Mouse (Mus musculus) heart, embryonic 12.5 days (tissue): ENCODE data around the gene Phactr3. TPM values are rescaled to one million over a fixed set of nuclear protein-coding genes. Genes with fewer than 3 reads are reported as not detected.
A peak's percentile ranks its signal among the peaks of the same experiment; 100 is the strongest.
"Not testable (repeated sequence)": the region's sequence is repeated elsewhere in the genome, so short reads cannot be mapped to it uniquely, and the experiment has no call there.

Experiments
- ATAC-seq: fragments of 200-750 bp; cut with Nextera tagmentation; 2 replicates; pipeline ENCODE4 v1.8.0; 2017; ENCODE audit warnings: moderate TSS enrichment, moderate library complexity; ENCODE audit not compliant: insufficient number of reproducible peaks, low FRiP score
- H3K27ac ChIP-seq: fragments of 300-500 bp; sonication (generic); 2 replicates; pipeline ENCODE4 v1.5.1; 2016; ENCODE audit warnings: mild to moderate bottlenecking, moderate library complexity; ENCODE audit not compliant: poor library complexity, severe bottlenecking
- H3K27me3 ChIP-seq: fragments of 300-500 bp; sonication (generic); replicated peaks from 2 replicates; pipeline ENCODE4 v1.6.1; 2016; ENCODE audit warnings: mild to moderate bottlenecking, moderate library complexity
- H3K36me3 ChIP-seq: fragments of 300-500 bp; sonication (generic); 2 replicates; pipeline ENCODE4 v1.6.1; 2016; ENCODE audit warnings: mild to moderate bottlenecking, moderate library complexity
- H3K4me1 ChIP-seq: fragments of 300-500 bp; sonication (generic); replicated peaks from 2 replicates; pipeline ENCODE4 v1.6.1; 2016; ENCODE audit warnings: mild to moderate bottlenecking
- H3K4me2 ChIP-seq: fragments of 300-500 bp; sonication (generic); 2 replicates; pipeline ENCODE4 v1.6.1; 2016; ENCODE audit warnings: mild to moderate bottlenecking, moderate library complexity
- H3K4me3 ChIP-seq: fragments of 300-500 bp; sonication (generic); 2 replicates; pipeline ENCODE4 v1.5.1; 2016; ENCODE audit warnings: mild to moderate bottlenecking
- H3K9ac ChIP-seq: fragments of 300-500 bp; sonication (generic); 2 replicates; pipeline ENCODE4 v1.6.1; 2016; ENCODE audit warnings: mild to moderate bottlenecking, moderate library complexity
- H3K9me3 ChIP-seq: fragments of 300-500 bp; sonication (generic); replicated peaks from 2 replicates; pipeline ENCODE4 v1.6.1; 2016; ENCODE audit warnings: mild to moderate bottlenecking, moderate library complexity
- WGBS: fragments of 180-500 bp; shearing (Covaris S2); methylation state at CpG from one replicate; pipeline ENCODE4 v1.1.7; 2016; 5-methylcytosine and 5-hydroxymethylcytosine counted together
- polyA plus RNA-seq: library from polyadenylated mRNA; unstranded; fragments of >200 nt; fragmentation: Nextera tagmentation; extraction: Ambion mirVana; gene quantifications from 2 replicates; pipeline ENCODE4 v1.2.1, GENCODE M21; 2016

Phactr3 gene
- polyA plus RNA-seq = 10.1 TPM in 2 replicates

DNA sequence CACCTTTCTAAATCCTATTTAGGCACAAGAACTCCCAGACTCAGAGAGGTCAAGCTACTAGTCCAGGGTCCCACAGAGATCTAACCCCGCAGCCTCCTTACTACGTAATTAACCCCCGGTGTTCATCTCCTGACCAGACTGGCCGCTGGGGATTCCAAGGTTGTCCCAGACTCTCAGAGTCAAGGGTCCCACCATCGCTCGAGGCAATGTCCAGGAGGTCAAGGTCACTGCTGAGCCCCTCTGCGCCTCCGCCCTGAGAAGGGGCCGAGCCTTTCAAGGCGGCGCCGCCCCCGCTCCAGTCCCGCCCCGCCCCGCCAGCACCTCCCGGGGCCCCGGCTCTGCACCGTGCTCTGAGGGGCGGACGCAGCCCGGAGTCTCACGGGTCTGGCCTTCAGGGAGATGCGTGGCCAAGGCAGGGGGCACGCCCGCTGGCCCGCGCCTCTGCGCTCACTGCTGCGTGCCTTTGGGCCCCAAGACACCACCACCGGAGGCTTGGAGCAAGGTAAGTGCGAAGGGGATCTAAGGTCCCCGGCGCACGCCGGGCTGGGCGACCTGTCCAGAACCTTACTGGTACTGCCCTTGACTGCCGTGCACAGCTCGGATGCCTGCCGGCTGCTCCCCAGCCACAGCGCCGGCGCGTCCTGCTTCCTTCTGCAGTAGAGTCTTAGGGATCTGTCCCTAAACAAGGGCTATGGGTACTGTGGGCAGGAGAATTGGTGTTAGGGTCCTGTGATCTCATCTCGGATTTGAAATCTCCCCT lies at the start of gene Phactr3:
Gene Phactr3, plus strand, starts transcription at position 175 of the 760 bp plus-strand sequence.
- Histone ChIP-seq H3K4me3 (peak within 1 kb of the TSS; percentile 43), H3K4me1 (peaks cover 9% of the 10 kb centered on the region; the same call in 1 of the 2 replicates), H3K36me3 (no peaks in the 10 kb centered on the region), H3K9ac (peak within 1 kb of the TSS; percentile 49; the same call in 1 of the 2 replicates), H3K4me2 (peak within 1 kb of the TSS; percentile 90), H3K27ac (no peak within 1 kb of the TSS), H3K9me3 (no peaks in the 10 kb centered on the region), H3K27me3 (peaks cover 63% of the 10 kb centered on the region)
- ATAC-seq = peak; percentile 63
- 2% methylated on average over 37 of the region's 45 CpGs for WGBS

DNA sequence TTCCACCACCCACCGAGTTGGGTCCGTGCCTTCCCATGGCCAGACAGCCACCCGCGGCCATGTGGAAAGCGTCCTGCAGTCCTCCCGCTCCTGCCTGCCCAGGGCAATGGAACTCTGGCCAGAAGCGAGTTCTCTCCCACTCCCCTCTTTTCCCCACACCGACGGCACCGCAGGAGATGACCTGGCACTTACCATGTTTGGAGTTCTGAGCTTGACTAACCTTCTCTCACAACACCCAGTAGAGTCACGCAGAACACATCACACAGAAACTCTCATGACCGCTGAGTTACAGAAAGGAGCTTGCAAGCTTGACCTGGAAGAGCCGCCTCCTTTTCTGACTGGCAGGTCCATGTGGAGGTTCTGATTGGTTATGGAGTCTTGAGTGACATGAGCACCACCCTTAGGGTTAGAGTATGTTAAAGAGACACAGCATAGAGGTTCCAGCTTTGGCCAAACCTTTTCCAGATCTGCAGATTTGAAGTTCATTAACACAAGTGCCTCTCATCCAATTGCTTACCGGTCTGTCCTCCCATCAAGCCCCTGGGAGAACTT lies 40.5 kb upstream of the Phactr3 start, which contains the start of gene Zfp931:
Gene Zfp931, minus strand, starts transcription at position 311 of the 552 bp plus-strand sequence.
- peak within 1 kb of the TSS; percentile 67 for H3K9ac ChIP-seq

DNA sequence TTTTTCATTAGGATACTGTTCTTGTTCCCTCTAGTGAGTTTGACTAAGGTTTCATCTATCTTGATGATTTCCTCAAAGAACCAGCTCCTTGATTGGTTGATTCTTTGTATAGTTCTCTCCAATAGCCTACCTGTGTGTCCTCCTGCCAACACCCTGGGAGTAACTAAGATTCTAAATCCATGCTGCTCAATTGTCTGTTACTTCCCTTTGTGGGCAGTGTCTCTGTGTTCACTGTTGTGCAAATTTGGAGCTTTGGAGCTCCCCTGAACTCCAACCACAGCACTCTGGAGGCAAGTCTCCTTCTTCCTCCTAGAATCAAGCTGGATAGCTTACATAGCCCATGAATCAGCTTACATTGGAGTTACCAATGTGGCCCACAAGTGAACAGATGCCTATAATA lies 29.2 kb upstream of the Phactr3 start:
- no peak overlapping the region for H3K4me2 ChIP-seq
- no peaks in the 10 kb centered on the region for H3K36me3 ChIP-seq
- no peaks in the 10 kb centered on the region for H3K27me3 ChIP-seq
- no peak for ATAC-seq
- no peak overlapping the region for H3K27ac ChIP-seq
- H3K9me3 ChIP-seq = no peaks in the 10 kb centered on the region
- no peak overlapping the region for H3K9ac ChIP-seq
- H3K4me1 ChIP-seq = no peaks in the 10 kb centered on the region
- no peak overlapping the region for H3K4me3 ChIP-seq

More for the DNA sequence above, 40.5 kb upstream of the Phactr3 start, which contains the start of gene Zfp931:
- ATAC-seq, H3K9me3 ChIP-seq, H3K4me1 ChIP-seq, H3K36me3 ChIP-seq, H3K27ac ChIP-seq, H3K27me3 ChIP-seq: not testable (repeated sequence)
- peak within 1 kb of the TSS; percentile 59 for H3K4me3 ChIP-seq
- WGBS = under 1% methylated on average over 7 of the region's 14 CpGs
- peak within 1 kb of the TSS; percentile 67 for H3K4me2 ChIP-seq

DNA sequence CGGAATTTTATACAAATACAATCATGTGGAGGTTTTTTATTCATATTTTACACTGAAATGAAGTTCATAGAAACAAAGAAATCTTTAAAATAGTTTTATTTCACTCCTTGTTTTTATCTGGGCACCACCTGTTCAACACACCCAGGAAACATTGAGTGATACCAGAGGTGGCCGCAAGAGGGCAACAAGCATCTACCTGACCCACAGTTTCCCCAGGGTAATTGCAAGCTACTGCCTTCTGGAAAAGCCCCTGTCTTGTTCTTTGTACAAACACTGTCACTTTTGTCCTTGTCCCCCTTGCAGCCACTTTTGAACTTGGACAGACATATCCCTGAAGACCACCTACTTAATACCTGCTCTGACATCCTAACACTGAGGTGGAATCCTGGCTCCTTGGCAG lies 20.8 kb upstream of the Phactr3 start:
- ATAC-seq = no peak
- H3K27ac ChIP-seq = no peak overlapping the region
- H3K9me3 ChIP-seq = no peaks in the 10 kb centered on the region
- H3K9ac ChIP-seq = no peak overlapping the region
- WGBS = 3% methylated on average over 2 of the region's 2 CpGs
- H3K4me3 ChIP-seq = no peak overlapping the region
- no peaks in the 10 kb centered on the region for H3K4me1 ChIP-seq
- H3K36me3 ChIP-seq = no peaks in the 10 kb centered on the region
- H3K4me2 ChIP-seq = no peak overlapping the region
- H3K27me3 ChIP-seq = peaks cover 5% of the 10 kb centered on the region

DNA sequence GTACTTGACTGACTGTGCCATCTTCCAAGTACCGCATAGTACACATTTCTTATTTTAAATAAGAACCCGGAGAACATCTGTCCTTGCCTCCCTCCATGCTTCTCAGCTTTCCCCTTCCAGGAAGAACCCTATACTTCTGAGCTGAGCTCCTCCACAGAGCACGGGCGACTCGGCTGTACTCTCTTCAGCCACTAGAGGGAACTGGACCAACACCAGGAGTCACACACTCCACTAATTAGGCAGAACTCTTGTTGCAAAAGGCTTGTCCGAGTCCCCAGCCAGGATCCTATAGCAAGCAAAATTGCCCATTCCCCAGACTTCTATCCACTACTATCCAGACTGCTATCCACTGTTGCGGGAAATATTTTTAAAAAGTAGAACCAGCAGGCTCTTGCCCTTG lies 16.8 kb upstream of the Phactr3 start:
- H3K4me1 ChIP-seq = no peaks in the 10 kb centered on the region
- H3K36me3 ChIP-seq = no peaks in the 10 kb centered on the region
- peaks cover 5% of the 10 kb centered on the region for H3K27me3 ChIP-seq
- no peaks in the 10 kb centered on the region for H3K9me3 ChIP-seq
- no peak overlapping the region for H3K4me3 ChIP-seq
- no peak overlapping the region for H3K27ac ChIP-seq
- no peak overlapping the region for H3K9ac ChIP-seq
- H3K4me2 ChIP-seq = no peak overlapping the region
- peak; percentile 61; the same call in 1 of the 2 replicates for ATAC-seq
- 11% methylated on average over 7 of the region's 7 CpGs for WGBS

DNA sequence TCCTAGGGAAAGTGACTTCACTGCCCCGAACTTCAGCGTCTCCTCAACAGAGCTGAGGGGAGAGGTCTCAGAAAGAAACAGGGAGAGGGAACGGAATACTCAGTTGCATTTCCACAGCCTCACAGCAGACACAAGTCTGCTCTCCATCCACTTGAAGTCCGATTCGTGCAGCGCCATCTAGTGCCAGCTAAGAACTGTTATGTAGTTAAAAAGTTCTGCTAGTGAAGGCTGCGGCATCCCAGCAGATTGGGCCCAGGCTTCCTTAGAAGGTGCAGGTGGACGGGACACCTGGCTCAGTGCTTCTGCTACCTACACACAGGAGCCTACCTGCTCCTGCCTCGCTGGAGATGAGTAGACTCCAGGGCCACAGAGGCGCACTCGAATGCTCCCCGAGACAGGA lies 829 bp upstream of the Phactr3 start:
- no peak overlapping the region for H3K27ac ChIP-seq
- no peak overlapping the region for H3K4me2 ChIP-seq
- no peak overlapping the region for H3K9ac ChIP-seq
- H3K4me3 ChIP-seq = no peak overlapping the region
- WGBS = 22% methylated on average over 12 of the region's 12 CpGs
- no peak for ATAC-seq
- no peaks in the 10 kb centered on the region for H3K9me3 ChIP-seq
- peaks cover 9% of the 10 kb centered on the region; the same call in 1 of the 2 replicates for H3K4me1 ChIP-seq
- H3K27me3 ChIP-seq = peaks cover 54% of the 10 kb centered on the region
- no peaks in the 10 kb centered on the region for H3K36me3 ChIP-seq

DNA sequence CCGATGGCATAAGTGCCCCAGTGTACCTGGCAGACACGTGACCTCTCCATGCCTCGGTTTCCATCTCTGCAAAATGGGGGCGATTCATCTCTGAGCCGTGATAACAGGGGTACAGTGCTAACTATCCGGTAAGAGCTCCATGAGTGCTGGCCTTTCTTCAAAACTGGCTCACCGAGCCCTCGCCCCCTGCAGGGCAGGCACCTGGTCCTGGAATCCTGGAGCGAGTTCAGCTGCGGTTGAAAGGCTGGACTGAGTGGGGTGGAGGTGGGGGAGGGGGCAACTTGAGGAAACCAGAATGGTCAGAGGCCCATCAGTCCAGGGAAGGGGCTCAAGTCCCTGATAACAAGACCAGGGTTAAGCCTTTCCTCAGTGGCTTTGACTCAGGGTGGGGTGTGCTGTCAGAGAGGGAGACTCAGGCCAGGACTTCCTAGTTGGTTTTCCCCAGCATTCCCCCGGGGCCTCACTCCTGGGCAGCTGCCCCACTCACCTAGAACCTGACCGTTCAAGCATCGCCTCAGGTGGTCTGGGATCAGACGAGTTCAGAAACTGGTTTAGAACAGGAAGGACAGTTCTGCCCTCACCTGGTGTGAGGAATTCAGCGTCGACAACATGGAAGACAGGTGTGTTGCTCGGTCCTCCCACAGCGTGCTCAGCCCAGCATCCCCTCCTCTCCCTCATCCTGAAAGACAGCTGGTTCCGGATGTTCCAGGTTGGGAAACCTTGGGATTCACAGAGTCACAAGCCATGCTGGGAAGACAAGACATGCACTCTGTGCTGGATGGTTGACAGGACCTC lies 983 bp downstream of the Phactr3 start:
- H3K9me3 ChIP-seq = no peaks in the 10 kb centered on the region
- H3K36me3 ChIP-seq = no peaks in the 10 kb centered on the region
- H3K27me3 ChIP-seq = peaks cover 66% of the 10 kb centered on the region
- peak overlapping the region; percentile 43 for H3K4me3 ChIP-seq
- peaks cover 9% of the 10 kb centered on the region; the same call in 1 of the 2 replicates for H3K4me1 ChIP-seq
- H3K9ac ChIP-seq = 0 out of 2 replicates have a peak overlapping the region, but pooled peaks have one; percentile 49
- no peak for ATAC-seq
- H3K4me2 ChIP-seq = peak overlapping the region; percentile 90
- H3K27ac ChIP-seq = no peak overlapping the region
- WGBS = 16% methylated on average over 19 of the region's 19 CpGs

DNA sequence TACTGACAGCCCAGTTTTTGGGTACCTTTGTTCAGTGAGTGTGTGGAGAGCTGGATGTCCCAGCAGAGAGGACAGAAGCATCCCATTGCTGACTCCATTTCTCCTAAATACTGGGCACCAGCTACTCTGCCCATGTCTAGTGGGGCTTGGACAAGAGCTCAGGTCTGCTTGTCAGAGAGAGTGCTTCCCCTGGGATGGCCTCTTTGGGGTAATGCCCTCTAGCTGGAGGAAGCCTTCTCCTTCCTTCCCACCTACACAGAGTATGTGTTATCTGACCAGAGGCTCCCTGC lies 1.5 kb downstream of the Phactr3 start:
- H3K4me3 ChIP-seq = no peak overlapping the region
- ATAC-seq = no peak
- no peak overlapping the region for H3K27ac ChIP-seq
- H3K4me1 ChIP-seq = peaks cover 9% of the 10 kb centered on the region; the same call in 1 of the 2 replicates
- no peak overlapping the region for H3K4me2 ChIP-seq
- H3K9me3 ChIP-seq = no peaks in the 10 kb centered on the region
- H3K27me3 ChIP-seq = peaks cover 66% of the 10 kb centered on the region
- H3K9ac ChIP-seq = no peak overlapping the region
- H3K36me3 ChIP-seq = no peaks in the 10 kb centered on the region

DNA sequence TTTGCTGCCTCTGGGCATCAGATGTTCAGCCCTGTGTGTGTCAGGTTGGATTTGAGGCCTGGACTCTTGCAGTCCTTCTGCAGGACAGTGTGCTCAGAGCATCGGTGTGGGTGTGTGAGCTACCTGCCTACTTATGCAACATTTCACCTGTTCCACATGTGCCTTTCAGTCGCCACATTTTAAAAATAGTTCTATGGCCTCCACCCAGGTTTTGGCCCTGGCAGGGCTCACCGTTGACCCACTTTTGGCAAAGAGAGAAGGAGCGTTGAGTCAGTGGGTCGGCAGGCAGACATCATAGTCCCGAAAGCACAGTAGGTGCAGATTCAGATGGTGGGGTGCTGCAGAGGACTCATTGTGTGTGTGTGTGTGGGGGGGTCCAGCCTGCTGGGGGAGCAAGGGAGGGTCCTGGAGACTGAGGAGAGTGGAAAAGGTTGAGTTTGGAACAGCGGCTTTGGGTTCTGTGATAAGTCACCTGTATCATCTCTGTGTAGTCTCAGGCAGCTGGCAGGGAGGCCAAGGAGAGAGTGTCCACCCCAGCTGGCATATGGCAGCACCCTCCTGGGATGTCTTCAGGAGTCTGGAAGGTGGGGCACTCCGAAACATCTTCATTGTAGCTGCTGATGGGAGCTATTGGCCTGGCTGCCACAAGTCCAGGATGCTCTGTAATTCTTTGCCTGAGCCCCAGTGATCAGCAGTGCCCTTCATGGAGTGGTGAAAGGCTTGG lies 2.0 kb downstream of the Phactr3 start:
- Histone ChIP-seq H3K4me3 (no peak overlapping the region), H3K9ac (no peak overlapping the region), H3K4me1 (peaks cover 9% of the 10 kb centered on the region; the same call in 1 of the 2 replicates), H3K4me2 (no peak overlapping the region), H3K27me3 (peaks cover 66% of the 10 kb centered on the region), H3K9me3 (no peaks in the 10 kb centered on the region), H3K27ac (no peak overlapping the region), H3K36me3 (no peaks in the 10 kb centered on the region)
- no peak for ATAC-seq
- 75% methylated on average over 8 of the region's 8 CpGs for WGBS

DNA sequence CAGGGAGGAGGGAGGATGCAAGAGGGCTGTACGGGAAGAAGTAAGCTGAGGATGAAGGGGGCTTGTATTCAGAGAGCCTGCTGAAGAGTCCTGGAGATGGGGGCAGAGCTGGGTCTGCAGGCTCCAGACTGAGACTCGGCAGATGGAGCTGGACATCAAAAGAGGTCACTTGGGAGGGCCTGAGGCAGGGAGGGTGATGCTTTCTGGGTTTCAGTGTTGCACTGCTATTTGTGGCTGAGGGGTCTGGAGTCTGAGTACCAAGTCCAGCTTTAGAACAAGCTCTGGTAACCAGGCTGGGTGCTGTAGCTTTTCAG lies 2.6 kb downstream of the Phactr3 start:
- no peak for ATAC-seq
- no peaks in the 10 kb centered on the region for H3K36me3 ChIP-seq
- H3K9me3 ChIP-seq = no peaks in the 10 kb centered on the region
- peaks cover 9% of the 10 kb centered on the region; the same call in 1 of the 2 replicates for H3K4me1 ChIP-seq
- H3K9ac ChIP-seq = no peak overlapping the region
- WGBS = 37% methylated on average over 2 of the region's 2 CpGs
- H3K27me3 ChIP-seq = peaks cover 66% of the 10 kb centered on the region
- no peak overlapping the region for H3K4me3 ChIP-seq
- no peak overlapping the region for H3K27ac ChIP-seq
- H3K4me2 ChIP-seq = no peak overlapping the region
